Mouse (Mus musculus): ENCODE measurements around the gene Slco3a1. TPM values are rescaled to one million over a fixed set of nuclear protein-coding genes. Genes with fewer than 3 reads are reported as not detected.

The Slco3a1 gene
- polyA plus RNA-seq, 1 experiment from 2014 or later, result 19.1 TPM

- no peak overlapping the region for H3K4me3 ChIP-seq
- H3K9me3 ChIP-seq, result no peaks in the 10 kb centered on the region
- H3K36me3 ChIP-seq, result no peaks in the 10 kb centered on the region
- H3K9ac ChIP-seq, result no peak overlapping the region
- H3K4me1 ChIP-seq, result peaks cover 18% of the 10 kb centered on the region
- H3K27ac ChIP-seq, result no peak overlapping the region
- H3K4me2 ChIP-seq, result no peak overlapping the region
- ATAC-seq (ENCODE audit: insufficient number of reproducible peaks, low FRiP score, low TSS enrichment, low read depth), result no peak
- peaks cover 13% of the 10 kb centered on the region for H3K27me3 ChIP-seq
- 66% methylated on average over 6 of the region's 6 CpGs for WGBS
Observed at GRCm38 (mm10) chr7:74549013-74549582, 5.5 kb downstream of the Slco3a1 start.

GRCm38 (mm10) chr7:74546691-74547090 lies 7.9 kb downstream of the Slco3a1 start:
- 88% methylated on average over 6 of the region's 6 CpGs for WGBS
- H3K9me3 ChIP-seq, result no peaks in the 10 kb centered on the region
- no peak overlapping the region for H3K4me2 ChIP-seq
- H3K27ac ChIP-seq, result no peak overlapping the region
- peaks cover 4% of the 10 kb centered on the region; the same call in 1 of the 2 replicates for H3K4me1 ChIP-seq
- H3K9ac ChIP-seq, result no peak overlapping the region
- peaks cover 2% of the 10 kb centered on the region; the same call in 1 of the 2 replicates for H3K27me3 ChIP-seq
- H3K36me3 ChIP-seq, result no peaks in the 10 kb centered on the region
- H3K4me3 ChIP-seq, result no peak overlapping the region
- no peak for ATAC-seq (ENCODE audit: insufficient number of reproducible peaks, low FRiP score, low TSS enrichment, low read depth)

GRCm38 (mm10) chr7:74545498-74545990 lies 9.0 kb downstream of the Slco3a1 start:
- Histone ChIP-seq H3K27ac (no peak overlapping the region), H3K9me3 (no peaks in the 10 kb centered on the region), H3K4me2 (no peak overlapping the region), H3K4me3 (no peak overlapping the region), H3K4me1 (peaks cover 4% of the 10 kb centered on the region; the same call in 1 of the 2 replicates), H3K27me3 (no peaks in the 10 kb centered on the region), H3K36me3 (no peaks in the 10 kb centered on the region), H3K9ac (no peak overlapping the region)
- 77% methylated on average over 6 of the region's 6 CpGs for WGBS
- ATAC-seq (ENCODE audit: insufficient number of reproducible peaks, low FRiP score, low TSS enrichment, low read depth), result no peak

- Histone ChIP-seq H3K9me3 (no peaks in the 10 kb centered on the region), H3K4me2 (no peak overlapping the region), H3K27me3 (no peaks in the 10 kb centered on the region), H3K27ac (no peak overlapping the region), H3K4me3 (no peak overlapping the region), H3K36me3 (no peaks in the 10 kb centered on the region), H3K4me1 (peaks cover 4% of the 10 kb centered on the region; the same call in 1 of the 2 replicates), H3K9ac (no peak overlapping the region)
- no peak for ATAC-seq (ENCODE audit: insufficient number of reproducible peaks, low FRiP score, low TSS enrichment, low read depth)
- WGBS, result 62% methylated on average over 7 of the region's 7 CpGs
Observed at GRCm38 (mm10) chr7:74544306-74544705, 10.3 kb downstream of the Slco3a1 start.

DNA sequence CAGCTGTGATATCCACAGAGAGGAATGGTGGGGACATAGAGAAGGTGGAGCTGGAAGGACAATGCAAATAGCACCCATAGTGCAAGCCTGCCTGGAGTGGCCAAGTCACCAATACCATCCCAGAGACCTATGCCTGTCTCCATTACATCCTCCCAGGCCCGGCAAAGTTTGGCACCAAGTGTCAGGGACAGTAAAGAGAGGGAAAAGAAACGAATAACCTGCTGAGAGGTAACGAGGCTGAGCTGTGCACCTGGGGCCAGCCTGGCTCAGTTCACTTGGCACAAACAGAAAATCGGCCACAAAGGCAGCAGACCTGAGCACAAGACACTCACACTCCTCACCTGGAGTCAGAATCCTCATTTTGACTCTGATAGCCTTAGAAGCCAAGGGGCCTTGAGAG lies 12.6 kb downstream of the Slco3a1 start:
- ATAC-seq (ENCODE audit: insufficient number of reproducible peaks, low FRiP score, low TSS enrichment, low read depth), result no peak
- H3K4me3 ChIP-seq, result no peak overlapping the region
- 52% methylated on average over 4 of the region's 4 CpGs for WGBS

DNA sequence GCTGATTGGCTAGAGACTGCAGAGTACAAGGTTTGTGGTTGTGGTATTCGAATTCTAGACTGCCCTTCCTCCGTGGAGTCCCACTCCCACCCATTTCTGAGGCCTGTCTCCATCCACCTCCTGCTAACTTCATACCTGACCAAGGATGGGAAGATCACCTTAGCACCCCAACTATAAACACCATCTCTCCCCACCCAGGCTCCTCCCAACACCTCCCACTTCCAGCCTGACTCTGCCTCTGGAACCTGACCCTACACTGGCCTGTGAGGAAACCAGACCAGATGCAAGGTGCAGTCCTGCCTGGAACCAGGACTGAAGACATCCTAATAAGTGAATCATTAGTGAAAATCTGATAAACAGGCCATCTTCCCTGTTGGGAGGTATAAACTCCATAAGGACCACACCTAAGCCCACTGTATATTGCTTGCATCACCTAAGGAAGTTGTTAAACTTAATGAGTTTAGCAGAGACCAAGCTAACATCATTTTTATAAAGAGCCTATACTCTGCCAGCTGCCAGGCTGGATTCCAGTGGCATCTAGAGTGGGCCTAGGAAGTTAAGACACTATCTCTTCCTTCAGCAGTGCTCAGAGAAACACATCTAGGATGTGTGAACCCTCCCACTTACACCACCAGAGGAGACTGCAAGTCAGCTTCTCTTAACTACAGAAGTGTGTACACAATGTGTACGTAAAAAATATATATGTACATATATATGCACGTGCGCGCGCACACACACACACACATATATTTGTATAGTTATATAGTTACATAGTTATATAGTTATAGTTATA lies 13.5 kb downstream of the Slco3a1 start:
- no peak overlapping the region for H3K27ac ChIP-seq
- H3K4me2 ChIP-seq, result no peak overlapping the region
- no peak for ATAC-seq (ENCODE audit: insufficient number of reproducible peaks, low FRiP score, low TSS enrichment, low read depth)
- H3K9me3 ChIP-seq, result no peaks in the 10 kb centered on the region
- H3K27me3 ChIP-seq, result no peaks in the 10 kb centered on the region
- WGBS, result 90% methylated on average over 7 of the region's 7 CpGs
- H3K36me3 ChIP-seq, result no peaks in the 10 kb centered on the region
- H3K4me3 ChIP-seq, result no peak overlapping the region
- H3K9ac ChIP-seq, result no peak overlapping the region
- peaks cover 4% of the 10 kb centered on the region; the same call in 1 of the 2 replicates for H3K4me1 ChIP-seq

More for the DNA sequence above, 12.6 kb downstream of the Slco3a1 start:
- Histone ChIP-seq H3K27ac (no peak overlapping the region), H3K9ac (no peak overlapping the region), H3K4me2 (no peak overlapping the region), H3K4me1 (peaks cover 4% of the 10 kb centered on the region; the same call in 1 of the 2 replicates), H3K36me3 (no peaks in the 10 kb centered on the region), H3K27me3 (no peaks in the 10 kb centered on the region), H3K9me3 (no peaks in the 10 kb centered on the region)

GRCm38 (mm10) chr7:74536186-74536585 lies 18.4 kb downstream of the Slco3a1 start:
- Histone ChIP-seq H3K4me3 (no peak overlapping the region), H3K27ac (no peak overlapping the region), H3K27me3 (no peaks in the 10 kb centered on the region), H3K36me3 (no peaks in the 10 kb centered on the region), H3K4me1 (no peaks in the 10 kb centered on the region), H3K9ac (no peak overlapping the region), H3K4me2 (no peak overlapping the region), H3K9me3 (no peaks in the 10 kb centered on the region)
- ATAC-seq (ENCODE audit: insufficient number of reproducible peaks, low FRiP score, low TSS enrichment, low read depth), result no peak
- 65% methylated on average over 4 of the region's 4 CpGs for WGBS

- Histone ChIP-seq H3K4me1 (no peaks in the 10 kb centered on the region), H3K4me2 (no peak overlapping the region), H3K36me3 (no peaks in the 10 kb centered on the region), H3K9ac (no peak overlapping the region), H3K27me3 (no peaks in the 10 kb centered on the region), H3K27ac (no peak overlapping the region), H3K9me3 (no peaks in the 10 kb centered on the region), H3K4me3 (no peak overlapping the region)
- no peak for ATAC-seq (ENCODE audit: insufficient number of reproducible peaks, low FRiP score, low TSS enrichment, low read depth)
- whole genome bisulfite sequencing, result 75% methylated on average over 7 of the region's 7 CpGs
Observed at GRCm38 (mm10) chr7:74531468-74532097, 23.0 kb downstream of the Slco3a1 start.

DNA sequence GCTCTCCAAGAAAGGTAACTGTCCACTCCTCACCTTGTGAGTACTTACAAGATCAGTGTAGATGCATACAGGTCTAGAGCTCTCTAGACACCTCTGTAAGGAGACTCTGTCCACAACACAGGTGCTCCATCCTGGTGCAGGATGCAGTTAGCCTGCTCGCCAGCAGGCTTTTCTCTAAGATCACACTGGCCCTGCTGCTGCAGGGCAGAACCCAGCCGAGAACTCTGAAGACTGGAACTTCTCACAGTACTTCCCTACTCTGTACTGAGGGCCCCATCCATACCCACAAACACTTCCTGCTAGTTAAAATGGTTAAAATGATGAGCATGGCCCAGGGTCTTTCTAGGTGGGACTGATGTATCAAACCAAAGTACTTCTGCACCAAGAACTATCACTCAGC lies 24.7 kb downstream of the Slco3a1 start:
- Histone ChIP-seq H3K9ac (no peak overlapping the region), H3K4me1 (no peaks in the 10 kb centered on the region), H3K27ac (no peak overlapping the region), H3K36me3 (no peaks in the 10 kb centered on the region), H3K27me3 (no peaks in the 10 kb centered on the region), H3K4me2 (no peak overlapping the region), H3K4me3 (no peak overlapping the region), H3K9me3 (no peaks in the 10 kb centered on the region)
- 76% methylated on average over 2 of the region's 2 CpGs for WGBS
- no peak for ATAC-seq (ENCODE audit: insufficient number of reproducible peaks, low FRiP score, low TSS enrichment, low read depth)

DNA sequence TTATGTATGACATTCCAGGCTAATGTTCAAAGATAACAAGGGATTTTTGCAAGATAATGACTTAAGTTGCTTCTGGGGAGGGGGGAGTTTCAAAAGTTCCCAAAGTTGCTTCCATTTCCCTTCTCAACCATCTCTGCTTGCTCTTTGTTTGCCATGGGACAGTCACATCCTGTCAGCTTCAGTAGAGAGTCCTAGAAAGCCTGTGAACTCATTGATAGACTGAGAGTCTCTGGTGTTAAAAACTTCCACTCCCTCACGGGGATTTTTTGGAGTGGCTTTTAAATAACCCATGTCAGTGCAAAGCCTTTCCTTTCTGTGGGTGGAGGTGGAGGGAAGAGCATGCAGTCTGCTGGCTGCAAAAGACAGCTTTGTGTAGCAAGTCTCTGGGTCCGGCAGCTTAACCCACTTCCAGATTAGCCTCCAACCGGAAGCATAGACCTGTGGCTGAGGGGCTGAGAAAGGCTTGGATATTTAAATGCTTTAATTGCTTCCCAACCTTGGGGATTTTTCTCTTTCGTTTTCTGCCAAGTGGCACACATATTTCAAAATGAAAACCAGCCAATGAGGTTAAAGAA lies 25.3 kb downstream of the Slco3a1 start:
- no peak for ATAC-seq (ENCODE audit: insufficient number of reproducible peaks, low FRiP score, low TSS enrichment, low read depth)
- WGBS, result 38% methylated on average over 4 of the region's 4 CpGs
- Histone ChIP-seq H3K4me3 (no peak overlapping the region), H3K27ac (no peak overlapping the region), H3K36me3 (no peaks in the 10 kb centered on the region), H3K4me2 (no peak overlapping the region), H3K4me1 (no peaks in the 10 kb centered on the region), H3K9ac (no peak overlapping the region), H3K27me3 (no peaks in the 10 kb centered on the region), H3K9me3 (no peaks in the 10 kb centered on the region)

GRCm38 (mm10) chr7:74528182-74528581 lies 26.4 kb downstream of the Slco3a1 start:
- Histone ChIP-seq H3K27ac (no peak overlapping the region), H3K4me1 (no peaks in the 10 kb centered on the region), H3K9ac (no peak overlapping the region), H3K4me3 (no peak overlapping the region), H3K9me3 (no peaks in the 10 kb centered on the region), H3K4me2 (no peak overlapping the region), H3K36me3 (no peaks in the 10 kb centered on the region), H3K27me3 (no peaks in the 10 kb centered on the region)
- ATAC-seq (ENCODE audit: insufficient number of reproducible peaks, low FRiP score, low TSS enrichment, low read depth), result no peak
- WGBS, result 78% methylated on average over 5 of the region's 5 CpGs

- 80% methylated on average over 6 of the region's 6 CpGs for WGBS
- no peaks in the 10 kb centered on the region for H3K27me3 ChIP-seq
- H3K36me3 ChIP-seq, result no peaks in the 10 kb centered on the region
- no peak overlapping the region for H3K4me3 ChIP-seq
- H3K27ac ChIP-seq, result no peak overlapping the region
- H3K9me3 ChIP-seq, result no peaks in the 10 kb centered on the region
- no peaks in the 10 kb centered on the region for H3K4me1 ChIP-seq
- no peak overlapping the region for H3K4me2 ChIP-seq
- H3K9ac ChIP-seq, result no peak overlapping the region
- no peak; the same call in 1 of the 2 replicates for ATAC-seq (ENCODE audit: insufficient number of reproducible peaks, low FRiP score, low TSS enrichment, low read depth)
Observed at GRCm38 (mm10) chr7:74527689-74528088, 26.9 kb downstream of the Slco3a1 start.
